Mouse (Mus musculus): ENCODE measurements at regions not wholly inside any gene's neighbourhood (a gene's known extent, or its start where the extent isn't known, plus 50 kb on each side); places are given as distances from the start of the nearest gene placed in this dataset.

DNA sequence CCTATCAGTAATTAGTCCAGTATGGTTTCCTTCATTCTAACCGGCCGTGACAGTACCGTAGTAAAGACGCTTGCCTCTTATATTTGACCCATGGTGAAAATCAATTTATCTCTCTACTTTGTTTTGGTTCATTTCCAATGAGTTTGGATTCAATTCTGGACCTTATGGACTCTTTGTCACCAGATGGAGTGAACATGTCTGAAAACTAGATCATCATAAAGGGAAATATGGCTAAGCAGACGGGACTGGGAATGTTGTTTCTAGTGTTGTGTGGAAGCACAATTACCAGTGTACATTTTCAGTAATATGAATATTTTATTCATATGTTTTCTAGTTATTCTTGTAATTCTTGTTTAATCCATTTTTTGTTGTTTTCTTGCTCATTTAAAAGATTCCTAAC lies 261.4 kb downstream of the Ins1 start:
- DNase-seq, result no peak

DNA sequence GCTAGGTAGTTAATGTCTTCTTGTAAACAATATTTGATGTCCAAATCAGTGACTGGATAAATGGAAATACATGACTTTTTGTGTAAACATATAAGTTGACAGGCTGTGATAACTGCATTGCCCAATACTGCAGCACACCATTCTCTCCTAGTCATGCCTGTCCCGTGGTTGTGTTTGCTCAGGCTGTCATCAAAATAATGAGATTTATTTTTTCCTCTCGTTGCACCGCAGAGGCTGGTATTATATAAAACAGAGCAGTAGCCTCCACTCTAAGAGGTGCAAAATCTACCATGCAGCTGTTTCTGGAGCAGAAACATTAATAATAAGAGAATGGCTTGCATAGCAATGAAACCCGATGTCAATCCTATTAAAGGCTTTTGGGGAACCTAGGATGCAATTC lies 239.2 kb downstream of the Ins1 start:
- DNase-seq, result no peak

Data from right cerebral cortex, postnatal 4 days (tissue).